Mouse (Mus musculus) MEL (cell line): ENCODE measurements around the gene Myh9. TPM values are rescaled to one million over a fixed set of nuclear protein-coding genes. Genes with fewer than 3 reads are reported as not detected.

Experiments used
- DNase-seq: peaks from one replicate; pipeline ENCODE4 v3.0.0; 2011; ENCODE audit warnings: low read depth, low spot score
- H3K27ac ChIP-seq: 2 replicates; pipeline ENCODE4 v1.5.1; 2012; ENCODE audit warnings: low read depth, mild to moderate bottlenecking, control low read depth, low read length, moderate library complexity; ENCODE audit not compliant: control insufficient read depth
- H3K27me3 ChIP-seq, 2 experiments: fragments of 150-350 bp in 1 of 2; sonication (generic) in 1 of 2; 2 replicates each; pipeline ENCODE4 v1.6.1; 2012; ENCODE audit warnings: low read length in 2 of 2, mild to moderate bottlenecking in 2 of 2, improper control_type of control experiment in 1 of 2, moderate library complexity in 1 of 2; ENCODE audit not compliant: insufficient read depth in 2 of 2, control insufficient read depth in 1 of 2
- H3K36me3 ChIP-seq, 2 experiments: 2 replicates each; pipeline ENCODE4 v1.6.1; 2012 to 2014; ENCODE audit warnings: low read length in 2 of 2, improper control_type of control experiment in 1 of 2, inconsistent platforms in 1 of 2, mild to moderate bottlenecking in 1 of 2; ENCODE audit not compliant: insufficient read depth in 2 of 2, control insufficient read depth in 1 of 2
- H3K4me1 ChIP-seq, 2 experiments: fragments of 150-350 bp in 1 of 2; sonication (generic) in 1 of 2; 2 replicates each; pipeline ENCODE4 v1.6.1; 2012; ENCODE audit warnings: low read length in 2 of 2, improper control_type of control experiment in 1 of 2, mild to moderate bottlenecking in 1 of 2; ENCODE audit not compliant: insufficient read depth in 2 of 2, control insufficient read depth in 1 of 2
- H3K4me3 ChIP-seq, 2 experiments: fragments of 150-350 bp in 1 of 2; sonication (generic) in 1 of 2; 2 replicates each; pipeline ENCODE4 v1.5.1; 2012; ENCODE audit warnings: low read depth in 2 of 2, low read length in 2 of 2, mild to moderate bottlenecking in 2 of 2, moderate library complexity in 2 of 2, control low read depth in 1 of 2, improper control_type of control experiment in 1 of 2; ENCODE audit not compliant: control insufficient read depth in 1 of 2, insufficient read depth in 1 of 2
- H3K79me2 ChIP-seq: 2 replicates; pipeline ENCODE4 v1.6.1; 2012; ENCODE audit warnings: mild to moderate bottlenecking, low read length, moderate library complexity; ENCODE audit not compliant: control insufficient read depth, poor library complexity, insufficient read depth
- H3K9ac ChIP-seq: 2 replicates; pipeline ENCODE4 v1.6.1; 2012; ENCODE audit warnings: low read depth, mild to moderate bottlenecking, control low read depth, low read length, moderate library complexity; ENCODE audit not compliant: control insufficient read depth, poor library complexity, severe bottlenecking
- H3K9me3 ChIP-seq: fragments of 150-350 bp; sonication (generic); replicated peaks from 2 replicates; pipeline ENCODE4 v1.6.1; 2012; ENCODE audit warnings: mild to moderate bottlenecking, low read length, improper control_type of control experiment, moderate library complexity; ENCODE audit not compliant: insufficient read depth
- CHD1 ChIP-seq: IDR thresholded peaks from 2 replicates; pipeline ENCODE4 v1.6.1; 2012; ENCODE audit warnings: low read depth, mild to moderate bottlenecking, inconsistent platforms, low read length, improper control_type of control experiment
- CTCF ChIP-seq, 3 experiments: IDR thresholded peaks in 2 of 3; conservative IDR thresholded peaks in 1 of 3; 2 replicates each; pipeline ENCODE4 v1.5.1; 2011 to 2012; ENCODE audit warnings: low read length in 3 of 3, low read depth in 2 of 3, mild to moderate bottlenecking in 2 of 3, improper control_type of control experiment in 1 of 3, inconsistent platforms in 1 of 3, mixed read lengths in 1 of 3, moderate library complexity in 1 of 3; ENCODE audit not compliant: control insufficient read depth in 1 of 3, insufficient read depth in 1 of 3, poor library complexity in 1 of 3, severe bottlenecking in 1 of 3
- ELF1 ChIP-seq: IDR thresholded peaks from 2 replicates; pipeline ENCODE4 v1.6.1; 2014; ENCODE audit warnings: low read depth, mild to moderate bottlenecking, inconsistent platforms, low read length, improper control_type of control experiment, moderate library complexity
- ETS1 ChIP-seq: IDR thresholded peaks from 2 replicates; pipeline ENCODE4 v1.6.1; 2012; ENCODE audit warnings: low read depth, mild to moderate bottlenecking, inconsistent platforms, low read length, improper control_type of control experiment, moderate library complexity
- GABPA ChIP-seq: IDR thresholded peaks from 2 replicates; pipeline ENCODE4 v1.6.1; 2012; ENCODE audit warnings: low read depth, mild to moderate bottlenecking, inconsistent platforms, low read length, improper control_type of control experiment, moderate library complexity
- HCFC1 ChIP-seq: IDR thresholded peaks from 2 replicates; pipeline ENCODE4 v1.6.1; 2012; ENCODE audit warnings: low read depth, mild to moderate bottlenecking, inconsistent platforms, low read length, improper control_type of control experiment, moderate library complexity
- MAFK ChIP-seq: IDR thresholded peaks from 2 replicates; pipeline ENCODE4 v1.6.1; 2011; ENCODE audit warnings: low read depth, mild to moderate bottlenecking, low read length, improper control_type of control experiment, borderline replicate concordance
- MAX ChIP-seq: IDR thresholded peaks from 2 replicates; pipeline ENCODE4 v1.6.1; 2011; ENCODE audit warnings: low read length, improper control_type of control experiment
- MYB ChIP-seq: IDR thresholded peaks from 2 replicates; pipeline ENCODE4 v1.6.1; 2011; ENCODE audit warnings: mild to moderate bottlenecking, low read depth, low read length, improper control_type of control experiment
- NRF1 ChIP-seq: IDR thresholded peaks from 2 replicates; pipeline ENCODE4 v1.6.1; 2014; ENCODE audit warnings: low read depth, mild to moderate bottlenecking, inconsistent platforms, low read length, improper control_type of control experiment, moderate library complexity; ENCODE audit not compliant: poor library complexity, insufficient read depth, severe bottlenecking
- POLR2A ChIP-seq, 2 experiments: IDR thresholded peaks; 2 replicates each; pipeline ENCODE4 v1.6.1; 2011 to 2012; ENCODE audit warnings: low read length in 2 of 2, mild to moderate bottlenecking in 2 of 2, control low read depth in 1 of 2, improper control_type of control experiment in 1 of 2, low read depth in 1 of 2, moderate library complexity in 1 of 2; ENCODE audit not compliant: control insufficient read depth in 1 of 2, insufficient read depth in 1 of 2, poor library complexity in 1 of 2
- POLR2AphosphoS5 ChIP-seq: IDR thresholded peaks from 2 replicates; pipeline ENCODE4 v1.6.1; 2012; ENCODE audit warnings: low read depth, borderline replicate concordance, mild to moderate bottlenecking, inconsistent platforms, low read length, moderate library complexity, mixed read lengths
- RAD21 ChIP-seq: IDR thresholded peaks from 2 replicates; pipeline ENCODE4 v1.6.1; 2011; ENCODE audit warnings: mild to moderate bottlenecking, low read depth, low read length, improper control_type of control experiment
- RCOR1 ChIP-seq: IDR thresholded peaks from 2 replicates; pipeline ENCODE4 v1.6.1; 2012; ENCODE audit warnings: low read depth, mild to moderate bottlenecking, inconsistent platforms, low read length, improper control_type of control experiment
- SIN3A ChIP-seq: IDR thresholded peaks from 2 replicates; pipeline ENCODE4 v1.6.1; 2012; ENCODE audit warnings: low read length, improper control_type of control experiment, inconsistent platforms
- TBP ChIP-seq: IDR thresholded peaks from 2 replicates; pipeline ENCODE4 v1.8.0; 2011; ENCODE audit warnings: low read depth, low read length, improper control_type of control experiment
- TCF12 ChIP-seq: IDR thresholded peaks from 2 replicates; pipeline ENCODE4 v1.6.1; 2014; ENCODE audit warnings: low read depth, mild to moderate bottlenecking, inconsistent platforms, low read length, improper control_type of control experiment, moderate library complexity
- USF1 ChIP-seq: IDR thresholded peaks from 2 replicates; pipeline ENCODE4 v1.6.1; 2014; ENCODE audit warnings: low read depth, mild to moderate bottlenecking, inconsistent platforms, low read length, improper control_type of control experiment, moderate library complexity
- ZC3H11A ChIP-seq: IDR thresholded peaks from 2 replicates; pipeline ENCODE4 v1.6.1; 2012; ENCODE audit warnings: low read depth, mild to moderate bottlenecking, inconsistent platforms, low read length, improper control_type of control experiment
- ZKSCAN1 ChIP-seq: IDR thresholded peaks from 2 replicates; pipeline ENCODE4 v1.6.1; 2012; ENCODE audit warnings: low read depth, mild to moderate bottlenecking, inconsistent platforms, low read length, improper control_type of control experiment, moderate library complexity
- ZNF384 ChIP-seq: IDR thresholded peaks from 2 replicates; pipeline ENCODE4 v1.6.1; 2012; ENCODE audit warnings: low read depth, mild to moderate bottlenecking, inconsistent platforms, low read length, improper control_type of control experiment
- polyA plus RNA-seq, 2 experiments: library from polyadenylated mRNA; stranded (reverse) in 1 of 2; unstranded in 1 of 2; fragments of >175 nt in 1 of 2; fragments of >200 nt in 1 of 2; gene quantifications; 2 replicates each; pipeline versions ENCODE4 v1.2.1 to v1.2.4; 2012; ENCODE audit warnings: low replicate concordance in 2 of 2, low read depth in 1 of 2; ENCODE audit not compliant: insufficient read length in 2 of 2, insufficient read depth in 1 of 2, missing spikeins in 1 of 2
- total RNA-seq: library from RNA; depleted of rRNA; stranded (reverse); fragments of 300-350 nt; gene quantifications from 2 replicates; pipeline ENCODE4 v1.2.3, GENCODE M21; 2012

The Myh9 gene
- total and polyA plus RNA-seq, 3 experiments, result 59.3 to 176 (median 158) TPM

GRCm38 (mm10) chr15:77748414-77748813 lies 93.6 kb downstream of the Myh9 start:
- no peaks in the 10 kb centered on the region for H3K27me3 ChIP-seq
- no peak overlapping the region for H3K9ac ChIP-seq
- no peaks in the 10 kb centered on the region for H3K9me3 ChIP-seq
- H3K36me3 ChIP-seq, result peaks cover 0 to under 1% of the 10 kb centered on the region in 2 experiments; a peak in 1 of 4 replicates
- H3K4me3 ChIP-seq, result no peak overlapping the region
- no peak for DNase-seq
- no peak overlapping the region for H3K27ac ChIP-seq
- peaks cover 0 to 2% of the 10 kb centered on the region in 2 experiments; a peak in 1 of 4 replicates for H3K4me1 ChIP-seq
- H3K79me2 ChIP-seq, result no peaks in the 10 kb centered on the region
- TF ChIP-seq USF1 (no peak), ZKSCAN1 (no peak), TBP (no peak), GABPA (no peak), MYB (no peak), CHD1 (no peak), HCFC1 (no peak), CTCF (IDR thresholded peaks at IDR 0.05 in 2 of 3, conservative IDR thresholded peaks at IDR 0.05 in 1 of 3; ENCODE audit: control insufficient read depth in 1 of 3, insufficient read depth in 1 of 3, low read depth in 2 of 3, low read length in 3 of 3, poor library complexity in 1 of 3, severe bottlenecking in 1 of 3) (no peak), MAFK (no peak), ZNF384 (no peak)

DNA sequence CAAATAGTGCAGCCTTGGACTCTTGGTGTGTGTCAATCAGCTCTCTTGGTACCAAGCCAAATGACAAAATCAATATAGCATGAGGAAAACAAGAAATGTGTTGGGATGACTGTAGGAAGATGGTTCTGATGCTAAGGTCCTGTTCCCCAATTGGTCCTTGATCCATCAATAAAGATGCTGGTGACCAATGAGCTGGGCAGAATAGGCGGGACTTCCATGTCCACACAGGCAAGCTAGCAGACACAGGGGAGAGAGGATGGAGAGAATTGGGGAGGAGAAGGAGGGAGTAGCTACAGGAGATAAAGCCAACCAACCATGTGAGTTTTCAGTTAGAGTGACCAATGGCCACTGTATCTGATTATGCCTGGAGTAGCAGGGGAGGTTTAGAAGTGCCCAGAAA lies 95.6 kb downstream of the Myh9 start:
- H3K79me2 ChIP-seq, result no peaks in the 10 kb centered on the region
- TF ChIP-seq POLR2A (IDR thresholded peaks at IDR 0.05; ENCODE audit: control insufficient read depth in 1 of 2, insufficient read depth in 1 of 2, low read depth in 1 of 2, low read length in 2 of 2, poor library complexity in 1 of 2) (no peak), GABPA (no peak), ETS1 (no peak), CHD1 (no peak), HCFC1 (no peak), MAX (no peak), RAD21 (no peak), POLR2AphosphoS5 (no peak), ZC3H11A (no peak), TCF12 (no peak), ELF1 (no peak), NRF1 (no peak), TBP (no peak), SIN3A (no peak), RCOR1 (no peak)
- TF ChIP-seq, all 39 proteins: peak for 0
- peaks cover 0 to 3% of the 10 kb centered on the region in 2 experiments; a peak in 1 of 4 replicates for H3K36me3 ChIP-seq
- no peak overlapping the region for H3K4me3 ChIP-seq
- H3K27ac ChIP-seq, result no peak overlapping the region
- no peaks in the 10 kb centered on the region for H3K27me3 ChIP-seq
- no peaks in the 10 kb centered on the region for H3K9me3 ChIP-seq
- peaks cover 0 to 3% of the 10 kb centered on the region in 2 experiments; a peak in 1 of 4 replicates for H3K4me1 ChIP-seq
- DNase-seq, result no peak
- no peak overlapping the region for H3K9ac ChIP-seq
